Mouse (Mus musculus): ENCODE results near the gene Lsg1. TPM values are rescaled to one million over a fixed set of nuclear protein-coding genes. Genes with fewer than 3 reads are reported as not detected.

The Lsg1 gene
- total RNA-seq, 2 experiments from 2014 or later: 21.2 to 23.2 TPM

- H3K27ac ChIP-seq: no peak overlapping the region
- no peak overlapping the region for H3K4me3 ChIP-seq
- intact Hi-C loops (cut with DNase I): no loop called here
- no peak for TF ChIP-seq CTCF (IDR thresholded peaks at IDR 0.05)
- DNase-seq (ENCODE audit: extremely low spot score in 1 of 2, low spot score in 2 of 2): no peak
Measured at GRCm38 (mm10) chr16:30611331-30611730, 23.9 kb upstream of the Lsg1 start.

GRCm38 (mm10) chr16:30607868-30608267, 20.5 kb upstream of the Lsg1 start:
- intact Hi-C loops (cut with DNase I): no loop called here
- H3K4me3 ChIP-seq: no peak overlapping the region
- H3K27ac ChIP-seq: no peak overlapping the region
- no peak for DNase-seq (ENCODE audit: extremely low spot score in 1 of 2, low spot score in 2 of 2)
- no peak for TF ChIP-seq CTCF (IDR thresholded peaks at IDR 0.05)

- Histone ChIP-seq H3K27ac (no peak overlapping the region), H3K4me3 (no peak overlapping the region)
- intact Hi-C loops (cut with DNase I): no loop called here
- DNase-seq (ENCODE audit: extremely low spot score in 1 of 2, low spot score in 2 of 2): no peak
- TF ChIP-seq CTCF (IDR thresholded peaks at IDR 0.05): no peak
Measured at GRCm38 (mm10) chr16:30605528-30605927, 18.1 kb upstream of the Lsg1 start.

GRCm38 (mm10) chr16:30604807-30605137, 17.4 kb upstream of the Lsg1 start:
- intact Hi-C loops (cut with DNase I): loop anchor here (5.0 kb wide), 2 partner anchors 58 to 328 kb away; no protein-coding TSS in a partner anchor
- Histone ChIP-seq H3K27ac (no peak overlapping the region), H3K4me3 (no peak overlapping the region)
- DNase-seq (ENCODE audit: extremely low spot score in 1 of 2, low spot score in 2 of 2): no peak
- TF ChIP-seq CTCF (IDR thresholded peaks at IDR 0.05): no peak

- H3K27ac ChIP-seq: no peak overlapping the region
- intact Hi-C loops (cut with DNase I): loop anchor here (5.0 kb wide), 2 partner anchors 58 to 328 kb away; no protein-coding TSS in a partner anchor
- no peak for TF ChIP-seq CTCF (IDR thresholded peaks at IDR 0.05)
- no peak for DNase-seq (ENCODE audit: extremely low spot score in 1 of 2, low spot score in 2 of 2)
- H3K4me3 ChIP-seq: no peak overlapping the region
Measured at GRCm38 (mm10) chr16:30604061-30604806, 16.8 kb upstream of the Lsg1 start.

- intact Hi-C loops (cut with DNase I): loop anchor here (5.0 kb wide), 2 partner anchors 59 to 329 kb away; no protein-coding TSS in a partner anchor
- Histone ChIP-seq H3K27ac (no peak overlapping the region), H3K4me3 (no peak overlapping the region)
- no peak for DNase-seq (ENCODE audit: extremely low spot score in 1 of 2, low spot score in 2 of 2)
- no peak for TF ChIP-seq CTCF (IDR thresholded peaks at IDR 0.05)
Measured at GRCm38 (mm10) chr16:30603531-30603842, 16.1 kb upstream of the Lsg1 start.

GRCm38 (mm10) chr16:30602684-30603530, 15.5 kb upstream of the Lsg1 start:
- H3K4me3 ChIP-seq: no peak overlapping the region; the same call in 1 of the 2 replicates
- no peak for DNase-seq (ENCODE audit: extremely low spot score in 1 of 2, low spot score in 2 of 2)
- intact Hi-C loops (cut with DNase I): loop anchor here (5.0 kb wide), 2 partner anchors 59 to 329 kb away; no protein-coding TSS in a partner anchor
- TF ChIP-seq CTCF (IDR thresholded peaks at IDR 0.05): no peak
- H3K27ac ChIP-seq: no peak overlapping the region

- peak overlapping the region; percentile 96 for H3K27ac ChIP-seq
- no peak for TF ChIP-seq CTCF (IDR thresholded peaks at IDR 0.05)
- intact Hi-C loops (cut with DNase I): loop anchor here (5.0 kb wide), 2 partner anchors 60 to 330 kb away; no protein-coding TSS in a partner anchor
- H3K4me3 ChIP-seq: peak overlapping the region; percentile 79
- no peak for DNase-seq (ENCODE audit: extremely low spot score in 1 of 2, low spot score in 2 of 2)
Measured at GRCm38 (mm10) chr16:30601946-30602345, 14.6 kb upstream of the Lsg1 start.

GRCm38 (mm10) chr16:30601046-30601832, 13.8 kb upstream of the Lsg1 start:
- Histone ChIP-seq H3K27ac (peak overlapping the region; percentile 96), H3K4me3 (peak overlapping the region; percentile 79)
- intact Hi-C loops (cut with DNase I): loop anchor here (5.0 kb wide), 2 partner anchors 61 to 331 kb away; no protein-coding TSS in a partner anchor
- DNase-seq (ENCODE audit: extremely low spot score in 1 of 2, low spot score in 2 of 2): peak; percentile 44 to 67
- TF ChIP-seq CTCF (IDR thresholded peaks at IDR 0.05): peak; percentile 43

- TF ChIP-seq CTCF (IDR thresholded peaks at IDR 0.05): no peak
- Histone ChIP-seq H3K27ac (peak overlapping the region; percentile 96), H3K4me3 (peak overlapping the region; percentile 79)
- intact Hi-C loops (cut with DNase I): loop anchor here (5.0 kb wide), 2 partner anchors 62 to 332 kb away; no protein-coding TSS in a partner anchor
- DNase-seq (ENCODE audit: extremely low spot score in 1 of 2, low spot score in 2 of 2): peak; percentile 51 to 54
Measured at GRCm38 (mm10) chr16:30600431-30601045, 13.1 kb upstream of the Lsg1 start.
